Mouse (Mus musculus): ENCODE measurements around the gene Tspyl1.
"Not testable (repeated sequence)": the region's sequence is repeated elsewhere in the genome, so short reads cannot be mapped to it uniquely, and the experiment has no call there.

Gene Tspyl1

GRCm38 (mm10) chr10:34281962-34282388, at the start of gene Tspyl1:
Tspyl1 (plus strand) TSS chr10:34282190.
- DNase-seq (ENCODE audit: low read depth, low spot score), result peak; percentile 95

- no peak for DNase-seq (ENCODE audit: low read depth, low spot score)
Observed at GRCm38 (mm10) chr10:34233418-34233817, 48.6 kb upstream of the Tspyl1 start.

- no peak for DNase-seq (ENCODE audit: low read depth, low spot score)
Observed at GRCm38 (mm10) chr10:34233931-34234745, 47.9 kb upstream of the Tspyl1 start.

- DNase-seq (ENCODE audit: low read depth, low spot score), result no peak
Observed at GRCm38 (mm10) chr10:34235384-34235783, 46.6 kb upstream of the Tspyl1 start.

- DNase-seq (ENCODE audit: low read depth, low spot score), result no peak
Observed at GRCm38 (mm10) chr10:34236569-34236968, 45.4 kb upstream of the Tspyl1 start.

- DNase-seq (ENCODE audit: low read depth, low spot score), result no peak
Observed at GRCm38 (mm10) chr10:34238536-34238935, 43.5 kb upstream of the Tspyl1 start.

GRCm38 (mm10) chr10:34244745-34245144, 37.2 kb upstream of the Tspyl1 start:
- no peak for DNase-seq (ENCODE audit: low read depth, low spot score)

GRCm38 (mm10) chr10:34246106-34246505, 35.9 kb upstream of the Tspyl1 start:
- no peak for DNase-seq (ENCODE audit: low read depth, low spot score)

GRCm38 (mm10) chr10:34247757-34248156, 34.2 kb upstream of the Tspyl1 start:
- DNase-seq (ENCODE audit: low read depth, low spot score), result no peak

- DNase-seq (ENCODE audit: low read depth, low spot score), result no peak
Observed at GRCm38 (mm10) chr10:34249594-34249993, 32.4 kb upstream of the Tspyl1 start.

GRCm38 (mm10) chr10:34252833-34253232, 29.2 kb upstream of the Tspyl1 start:
- not testable (repeated sequence) for DNase-seq (ENCODE audit: low read depth, low spot score)

- no peak for DNase-seq (ENCODE audit: low read depth, low spot score)
Observed at GRCm38 (mm10) chr10:34265106-34265505, 16.9 kb upstream of the Tspyl1 start.

GRCm38 (mm10) chr10:34267312-34268070, 14.5 kb upstream of the Tspyl1 start:
- no peak for DNase-seq (ENCODE audit: low read depth, low spot score)

GRCm38 (mm10) chr10:34271681-34272080, 10.3 kb upstream of the Tspyl1 start:
- DNase-seq (ENCODE audit: low read depth, low spot score), result no peak

- DNase-seq (ENCODE audit: low read depth, low spot score), result peak; percentile 60
Observed at GRCm38 (mm10) chr10:34280591-34281175, 1.3 kb upstream of the Tspyl1 start.

- no peak for DNase-seq (ENCODE audit: low read depth, low spot score)
Observed at GRCm38 (mm10) chr10:34281211-34281961, 604 bp upstream of the Tspyl1 start.

GRCm38 (mm10) chr10:34282420-34283238, 639 bp downstream of the Tspyl1 start:
- no peak for DNase-seq (ENCODE audit: low read depth, low spot score)

- DNase-seq (ENCODE audit: low read depth, low spot score), result no peak
Observed at GRCm38 (mm10) chr10:34296911-34297298, 14.9 kb downstream of the Tspyl1 start.

- DNase-seq (ENCODE audit: low read depth, low spot score), result peak; percentile 85
Observed at GRCm38 (mm10) chr10:34297299-34297979, 15.4 kb downstream of the Tspyl1 start, which contains the start of gene Tspyl4. Tspyl4 (plus strand) TSS chr10:34297442.

Data from retina, postnatal 7 days (tissue).